Mouse (Mus musculus): ENCODE data around the gene Alox5ap. TPM values are rescaled to one million over a fixed set of nuclear protein-coding genes. Genes with fewer than 3 reads are reported as not detected.
A peak's percentile ranks its signal among the peaks of the same experiment; 100 is the strongest.

The Alox5ap gene
- polyA plus RNA-seq, 1 experiment from 2014 or later, result 9.3 TPM

DNA sequence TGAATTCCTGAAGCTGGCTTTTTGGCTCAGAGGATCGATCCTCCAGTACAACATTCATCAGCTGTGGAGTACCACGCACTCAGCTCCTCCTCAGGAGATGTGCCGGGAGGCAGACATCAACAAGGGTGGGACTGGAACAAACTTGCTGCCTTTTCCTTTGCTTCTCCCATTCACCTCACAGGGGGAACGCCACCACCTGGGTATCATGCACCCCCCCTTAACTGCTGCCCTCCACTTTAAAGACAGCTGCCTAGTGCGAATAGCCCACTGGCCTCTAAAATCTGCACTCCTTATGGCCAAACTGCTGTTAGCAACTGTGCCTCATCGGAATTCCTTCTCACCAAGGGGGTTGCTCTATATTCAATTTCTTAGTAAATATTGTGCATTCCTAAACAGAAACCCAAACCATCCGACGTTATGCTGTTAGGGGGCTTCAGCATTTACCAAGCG is 55.3 kb downstream of the Alox5ap start:
- no peak overlapping the region; the same call in 1 of the 2 replicates for H3K4me2 ChIP-seq (ENCODE audit: low read length)
- no peak for ATAC-seq
- WGBS, result 36% methylated on average over 9 of the region's 9 CpGs
- no peaks in the 10 kb centered on the region for H3K9me3 ChIP-seq (replicated peaks; ENCODE audit: control insufficient read depth, low read length, poor library complexity, severe bottlenecking)
- no peaks in the 10 kb centered on the region for H3K27me3 ChIP-seq (ENCODE audit: control insufficient read depth, insufficient read depth, low read depth, low read length)
- no peaks in the 10 kb centered on the region for H3K36me3 ChIP-seq (ENCODE audit: control insufficient read depth, insufficient read depth, low read length)
- H3K4me3 ChIP-seq (ENCODE audit: low read depth, low read length), result no peak overlapping the region
- no peak overlapping the region for H3K9ac ChIP-seq (ENCODE audit: low read depth, low read length)
- H3K4me1 ChIP-seq (ENCODE audit: control insufficient read depth, insufficient read depth, low read length), result peaks cover 34% of the 10 kb centered on the region
- H3K27ac ChIP-seq (ENCODE audit: low read length), result peak overlapping the region; percentile 84

DNA sequence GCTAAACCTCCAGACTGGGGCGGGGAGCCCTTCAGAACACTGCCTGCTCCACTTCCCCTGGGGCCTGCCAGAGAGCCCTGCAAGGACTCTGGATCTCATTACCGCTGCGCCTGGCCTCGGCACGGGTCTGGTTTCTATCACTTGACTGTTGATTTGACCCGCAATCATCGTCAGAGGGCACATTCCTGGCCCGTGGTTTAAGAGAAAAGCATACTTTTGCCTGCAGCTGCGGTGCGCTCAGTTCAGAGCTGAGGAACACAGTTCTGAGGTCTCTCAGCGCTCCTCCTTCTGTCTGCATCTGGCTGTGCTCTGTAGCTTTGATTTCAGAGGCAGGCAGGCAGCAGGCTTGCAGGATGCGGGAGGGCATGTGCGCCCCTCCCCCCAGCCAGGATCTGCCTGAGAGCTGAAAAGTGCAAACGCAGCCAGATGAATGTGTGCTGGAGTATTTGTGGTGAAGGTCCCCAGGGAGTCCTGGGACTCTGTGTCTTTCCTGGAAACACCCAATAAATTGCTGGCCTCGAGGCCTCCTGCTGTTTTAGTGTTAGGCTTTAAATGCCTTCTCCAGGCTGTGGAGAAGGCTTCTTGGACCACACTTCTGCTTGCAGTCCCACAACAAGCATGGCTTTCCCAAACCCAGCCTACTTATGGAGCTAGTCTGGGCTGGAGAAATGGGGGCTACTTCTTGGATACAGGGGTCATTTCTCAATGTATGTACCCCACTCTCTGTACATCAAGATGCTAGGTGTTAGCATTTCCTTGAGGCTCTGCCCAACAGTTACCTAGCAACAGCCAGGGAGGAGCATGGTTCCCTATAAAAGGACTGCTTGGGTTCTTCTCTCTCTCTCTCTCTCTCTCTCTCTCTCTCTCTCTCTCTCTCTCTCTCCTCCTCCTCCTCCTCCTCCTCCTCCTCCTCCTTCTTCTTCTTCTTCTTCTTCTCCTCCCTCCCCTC is 56.2 kb downstream of the Alox5ap start:
- Histone ChIP-seq H3K9me3 (replicated peaks; ENCODE audit: control insufficient read depth, low read length, poor library complexity, severe bottlenecking) (no peaks in the 10 kb centered on the region), H3K27ac (ENCODE audit: low read length) (peak overlapping the region; percentile 84), H3K9ac (ENCODE audit: low read depth, low read length) (peak overlapping the region; percentile 43; the same call in 1 of the 2 replicates), H3K4me1 (ENCODE audit: control insufficient read depth, insufficient read depth, low read length) (peaks cover 34% of the 10 kb centered on the region), H3K27me3 (ENCODE audit: control insufficient read depth, insufficient read depth, low read depth, low read length) (no peaks in the 10 kb centered on the region), H3K4me3 (ENCODE audit: low read depth, low read length) (no peak overlapping the region), H3K4me2 (ENCODE audit: low read length) (peak overlapping the region; percentile 37), H3K36me3 (ENCODE audit: control insufficient read depth, insufficient read depth, low read length) (no peaks in the 10 kb centered on the region)
- WGBS, result under 1% methylated on average over 15 of the region's 15 CpGs
- peak; percentile 84 for ATAC-seq

DNA sequence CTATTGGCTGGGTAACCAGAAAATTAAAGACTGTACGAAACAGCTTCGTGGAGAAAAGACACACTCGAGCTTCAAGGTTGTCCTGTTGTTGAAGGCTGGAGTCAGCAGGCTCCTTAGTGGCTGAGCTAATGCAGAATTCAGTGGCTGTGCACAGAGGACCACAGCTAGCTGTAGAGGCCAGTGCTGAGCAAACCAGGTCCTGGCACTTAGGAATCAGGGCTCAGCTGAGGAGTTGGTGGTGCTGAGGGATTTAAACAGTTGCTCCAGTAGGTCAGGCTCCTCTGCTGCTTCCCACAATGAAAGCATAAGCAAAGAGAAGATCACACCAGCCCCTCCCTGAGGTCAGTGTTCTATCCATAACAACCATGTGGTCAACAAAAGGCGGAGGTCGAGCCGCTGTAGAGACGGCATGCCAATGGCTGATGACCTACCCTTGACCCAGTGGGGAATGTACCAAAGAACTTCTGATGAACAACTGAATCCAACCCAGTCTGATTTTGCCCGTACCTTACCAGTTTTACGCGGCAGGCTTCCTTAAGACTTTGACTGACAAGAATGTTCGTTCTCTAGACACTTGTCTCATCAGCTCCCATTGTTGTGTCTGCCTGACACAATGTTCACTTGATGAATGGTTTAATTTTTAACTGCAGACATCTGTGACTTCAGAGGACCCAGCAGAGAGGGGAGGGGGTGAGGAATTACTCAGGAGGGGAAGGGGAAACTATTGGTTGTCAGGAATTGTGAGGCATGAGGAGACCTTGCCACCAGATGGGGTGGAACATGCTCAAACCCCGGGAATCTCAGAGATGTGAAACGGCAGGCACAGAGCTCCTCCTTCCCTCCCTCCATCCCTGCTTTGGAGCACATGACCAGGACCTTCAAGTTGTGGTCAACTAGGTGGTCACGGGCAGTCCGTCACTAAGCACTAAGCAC is 57.6 kb downstream of the Alox5ap start:
- Histone ChIP-seq H3K4me2 (ENCODE audit: low read length) (no peak overlapping the region), H3K9me3 (replicated peaks; ENCODE audit: control insufficient read depth, low read length, poor library complexity, severe bottlenecking) (no peaks in the 10 kb centered on the region), H3K27ac (ENCODE audit: low read length) (peak overlapping the region; percentile 69), H3K36me3 (ENCODE audit: control insufficient read depth, insufficient read depth, low read length) (no peaks in the 10 kb centered on the region), H3K4me1 (ENCODE audit: control insufficient read depth, insufficient read depth, low read length) (peaks cover 29% of the 10 kb centered on the region), H3K27me3 (ENCODE audit: control insufficient read depth, insufficient read depth, low read depth, low read length) (no peaks in the 10 kb centered on the region), H3K4me3 (ENCODE audit: low read depth, low read length) (no peak overlapping the region), H3K9ac (ENCODE audit: low read depth, low read length) (0 out of 2 replicates have a peak overlapping the region, but pooled peaks have one; percentile 2)
- WGBS, result 57% methylated on average over 15 of the region's 15 CpGs
- ATAC-seq, result 0 out of 2 replicates have a peak, but pooled peaks have one; percentile 2

DNA sequence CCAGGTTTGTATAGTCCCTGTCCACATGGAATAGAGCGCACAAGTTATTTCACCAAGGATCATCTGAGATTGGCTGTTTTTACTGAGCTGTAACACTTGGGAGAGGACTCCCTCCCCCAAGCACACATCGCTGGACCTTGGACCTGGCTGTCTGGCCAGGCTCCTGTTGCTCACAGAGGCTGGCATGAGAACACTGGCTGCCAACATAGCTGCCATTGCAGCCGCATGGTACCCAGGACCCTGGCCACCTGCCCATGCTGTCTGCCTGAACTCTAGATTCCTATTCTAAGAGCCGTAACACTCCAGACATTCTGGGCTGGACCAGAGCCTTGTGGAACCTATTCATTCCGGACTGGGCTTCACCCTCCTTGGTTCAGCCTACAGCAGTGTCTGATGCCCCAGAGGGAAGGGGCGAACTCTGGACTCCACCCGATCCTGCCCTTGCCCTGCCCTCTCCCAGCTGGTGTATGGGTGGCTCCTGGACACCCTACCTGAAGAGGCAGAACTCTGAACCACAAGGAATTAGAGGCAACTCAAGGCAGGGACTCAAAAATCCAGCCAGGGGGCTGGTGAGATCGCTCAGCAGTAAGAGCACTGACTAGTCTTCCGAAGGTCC is 58.5 kb downstream of the Alox5ap start:
- Histone ChIP-seq H3K9ac (ENCODE audit: low read depth, low read length) (no peak overlapping the region), H3K36me3 (ENCODE audit: control insufficient read depth, insufficient read depth, low read length) (no peaks in the 10 kb centered on the region), H3K4me2 (ENCODE audit: low read length) (no peak overlapping the region), H3K27me3 (ENCODE audit: control insufficient read depth, insufficient read depth, low read depth, low read length) (no peaks in the 10 kb centered on the region), H3K9me3 (replicated peaks; ENCODE audit: control insufficient read depth, low read length, poor library complexity, severe bottlenecking) (no peaks in the 10 kb centered on the region), H3K4me3 (ENCODE audit: low read depth, low read length) (no peak overlapping the region), H3K4me1 (ENCODE audit: control insufficient read depth, insufficient read depth, low read length) (peaks cover 27% of the 10 kb centered on the region), H3K27ac (ENCODE audit: low read length) (no peak overlapping the region)
- WGBS, result 90% methylated on average over 9 of the region's 9 CpGs
- ATAC-seq, result 0 out of 2 replicates have a peak, but pooled peaks have one; percentile 26

DNA sequence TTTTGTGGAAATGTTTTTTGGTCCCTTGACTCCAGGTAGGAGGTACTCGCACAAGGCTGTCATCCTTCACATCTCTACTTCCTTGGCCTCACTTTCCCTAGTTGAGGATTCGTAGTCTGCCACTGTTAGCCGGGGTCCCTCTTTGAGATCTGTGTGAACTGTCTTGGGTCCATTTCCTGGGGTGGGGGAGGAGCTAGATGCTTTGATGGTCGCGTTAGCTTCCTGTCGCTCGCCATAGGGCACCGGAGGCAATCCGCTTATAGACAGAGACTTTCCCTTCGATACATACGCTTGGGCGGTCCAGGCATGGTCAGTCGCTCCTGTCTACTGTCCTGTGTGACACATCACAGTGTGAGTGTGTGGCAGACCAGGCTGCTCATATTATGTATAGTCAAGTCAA is 60.2 kb downstream of the Alox5ap start:
- Histone ChIP-seq H3K4me2 (ENCODE audit: low read length) (no peak overlapping the region), H3K4me1 (ENCODE audit: control insufficient read depth, insufficient read depth, low read length) (peaks cover 29% of the 10 kb centered on the region), H3K4me3 (ENCODE audit: low read depth, low read length) (no peak overlapping the region), H3K9ac (ENCODE audit: low read depth, low read length) (no peak overlapping the region), H3K27ac (ENCODE audit: low read length) (no peak overlapping the region), H3K9me3 (replicated peaks; ENCODE audit: control insufficient read depth, low read length, poor library complexity, severe bottlenecking) (no peaks in the 10 kb centered on the region), H3K36me3 (ENCODE audit: control insufficient read depth, insufficient read depth, low read length) (no peaks in the 10 kb centered on the region), H3K27me3 (ENCODE audit: control insufficient read depth, insufficient read depth, low read depth, low read length) (no peaks in the 10 kb centered on the region)
- 86% methylated on average over 13 of the region's 13 CpGs for WGBS
- ATAC-seq, result no peak

DNA sequence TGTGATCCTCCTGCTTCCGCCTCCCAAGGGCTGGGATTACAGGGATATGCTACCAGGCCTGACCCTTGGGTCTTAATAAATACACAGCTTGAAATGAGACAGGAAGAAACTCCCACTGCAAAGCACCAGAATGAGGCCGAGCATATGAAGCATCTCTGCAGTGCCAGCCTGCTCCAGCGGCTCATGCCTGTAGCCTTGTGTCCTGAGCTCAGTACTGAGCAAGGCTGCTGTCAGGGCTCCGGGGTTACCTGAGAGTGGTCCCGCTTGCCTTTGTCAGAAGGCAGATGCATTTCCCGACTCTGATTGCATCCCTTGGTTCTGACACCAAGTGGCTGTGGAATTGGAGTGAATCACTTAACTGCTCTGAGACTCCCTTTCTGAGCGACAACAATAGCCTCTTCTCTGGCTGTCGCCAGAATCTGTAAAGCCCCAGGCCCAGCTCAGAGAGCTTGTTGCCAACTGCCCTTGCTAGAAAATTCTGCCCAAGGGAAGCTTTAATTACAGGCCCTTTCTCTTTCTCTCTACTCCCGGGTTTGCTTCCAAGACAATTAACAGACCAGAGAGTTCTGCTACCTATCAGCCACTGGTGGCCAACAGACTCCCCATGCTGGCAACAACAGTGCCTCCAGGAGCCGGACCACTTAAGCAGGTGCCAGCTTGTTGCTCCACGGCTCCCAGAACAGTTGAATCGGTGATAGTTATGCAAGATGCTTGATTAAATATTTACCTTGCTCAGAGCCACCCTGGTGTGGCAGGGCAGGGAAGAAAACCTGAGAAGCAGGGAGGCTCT is 64.7 kb downstream of the Alox5ap start:
- Histone ChIP-seq H3K4me1 (ENCODE audit: control insufficient read depth, insufficient read depth, low read length) (peaks cover 8% of the 10 kb centered on the region), H3K27me3 (ENCODE audit: control insufficient read depth, insufficient read depth, low read depth, low read length) (no peaks in the 10 kb centered on the region), H3K9me3 (replicated peaks; ENCODE audit: control insufficient read depth, low read length, poor library complexity, severe bottlenecking) (no peaks in the 10 kb centered on the region), H3K4me2 (ENCODE audit: low read length) (no peak overlapping the region), H3K36me3 (ENCODE audit: control insufficient read depth, insufficient read depth, low read length) (no peaks in the 10 kb centered on the region), H3K9ac (ENCODE audit: low read depth, low read length) (no peak overlapping the region), H3K27ac (ENCODE audit: low read length) (peak overlapping the region; percentile 61), H3K4me3 (ENCODE audit: low read depth, low read length) (no peak overlapping the region)
- peak; percentile 71 for ATAC-seq
- 33% methylated on average over 12 of the region's 12 CpGs for WGBS

DNA sequence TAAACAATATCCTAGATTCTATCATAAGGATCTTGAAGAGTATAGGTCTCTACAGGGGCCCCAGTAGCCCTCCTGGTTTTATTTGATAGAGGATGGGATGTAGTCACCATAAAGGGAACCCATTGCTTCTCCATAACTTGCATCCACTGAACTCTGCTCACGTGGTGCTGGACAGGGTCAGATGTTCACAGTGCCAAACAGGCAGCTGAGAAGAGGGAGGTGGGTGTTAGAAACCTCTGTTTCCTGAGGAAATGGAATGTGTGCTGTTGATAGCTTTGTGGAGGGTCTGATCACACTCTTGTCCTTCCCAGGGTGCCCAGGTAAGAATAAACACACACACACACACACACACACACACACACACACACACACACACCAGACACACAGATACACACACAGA is 66.0 kb downstream of the Alox5ap start:
- Histone ChIP-seq H3K9me3 (replicated peaks; ENCODE audit: control insufficient read depth, low read length, poor library complexity, severe bottlenecking) (no peaks in the 10 kb centered on the region), H3K4me2 (ENCODE audit: low read length) (no peak overlapping the region), H3K9ac (ENCODE audit: low read depth, low read length) (no peak overlapping the region), H3K4me1 (ENCODE audit: control insufficient read depth, insufficient read depth, low read length) (peaks cover 8% of the 10 kb centered on the region), H3K36me3 (ENCODE audit: control insufficient read depth, insufficient read depth, low read length) (no peaks in the 10 kb centered on the region), H3K4me3 (ENCODE audit: low read depth, low read length) (no peak overlapping the region), H3K27ac (ENCODE audit: low read length) (no peak overlapping the region), H3K27me3 (ENCODE audit: control insufficient read depth, insufficient read depth, low read depth, low read length) (no peaks in the 10 kb centered on the region)
- WGBS, result 60% methylated on average over 1 of the region's 1 CpGs
- no peak for ATAC-seq
